Mouse (Mus musculus) CH12.LX (cell line): Measurements from ENCODE around the gene Nop53. TPM values are rescaled to one million over a fixed set of nuclear protein-coding genes. Genes with fewer than 3 reads are reported as not detected.

Source experiments
- DNase-seq: peaks from one replicate; pipeline ENCODE4 v3.0.0-alpha.2; 2013; ENCODE audit errors: extremely low read depth
- H3K27ac ChIP-seq: 2 replicates; pipeline ENCODE4 v1.5.1; 2012; ENCODE audit warnings: low read depth, mild to moderate bottlenecking, control low read depth, moderate library complexity; ENCODE audit not compliant: insufficient read depth
- H3K27me3 ChIP-seq: replicated peaks from 2 replicates; pipeline ENCODE3; 2012; ENCODE audit warnings: inconsistent platforms
- H3K36me3 ChIP-seq, 2 experiments: replicated peaks in 1 of 2; 2 replicates each; pipeline versions ENCODE3 to v1.6.1; 2012; ENCODE audit warnings: inconsistent platforms in 1 of 2, low read length in 1 of 2, mild to moderate bottlenecking in 1 of 2, mixed read lengths in 1 of 2, moderate library complexity in 1 of 2; ENCODE audit not compliant: control insufficient read depth in 1 of 2, insufficient read depth in 1 of 2
- H3K4me1 ChIP-seq, 2 experiments: 2 replicates each; pipeline ENCODE4 v1.6.1; 2012; ENCODE audit warnings: inconsistent platforms in 1 of 2, moderate library complexity in 1 of 2; ENCODE audit not compliant: insufficient read depth in 2 of 2, control insufficient read depth in 1 of 2
- H3K4me2 ChIP-seq: 2 replicates; pipeline ENCODE4 v1.6.1; 2012; ENCODE audit warnings: low read depth, mild to moderate bottlenecking, control low read depth; ENCODE audit not compliant: poor library complexity, insufficient read depth, severe bottlenecking
- H3K4me3 ChIP-seq, 3 experiments: fragments of 150-350 bp in 1 of 3; sonication (generic) in 1 of 3; replicated peaks in 1 of 3; 2 replicates each; pipeline versions ENCODE3 to v1.5.1; 2011 to 2012; ENCODE audit warnings: low read depth in 2 of 3, low read length in 2 of 3, mild to moderate bottlenecking in 2 of 3, moderate library complexity in 2 of 3, control low read depth in 1 of 3, improper control_type of control experiment in 1 of 3, inconsistent platforms in 1 of 3, mixed read lengths in 1 of 3; ENCODE audit not compliant: poor library complexity in 1 of 3
- H3K79me2 ChIP-seq: replicated peaks from 2 replicates; pipeline ENCODE4 v1.6.1; 2012; ENCODE audit warnings: mild to moderate bottlenecking, moderate library complexity; ENCODE audit not compliant: control insufficient read depth, poor library complexity, insufficient read depth, severe bottlenecking; ENCODE audit errors: extremely low read depth
- H3K9ac ChIP-seq: 2 replicates; pipeline ENCODE4 v1.6.1; 2012; ENCODE audit warnings: low read depth, mild to moderate bottlenecking, control low read depth, moderate library complexity; ENCODE audit not compliant: insufficient read depth
- H3K9me3 ChIP-seq: replicated peaks from 2 replicates; pipeline ENCODE3; 2012; ENCODE audit warnings: low read length, inconsistent platforms, mixed read lengths
- BHLHE40 ChIP-seq: IDR thresholded peaks from 2 replicates; pipeline ENCODE4 v1.6.1; 2011; ENCODE audit warnings: mild to moderate bottlenecking, low read depth, low read length, improper control_type of control experiment
- CHD1 ChIP-seq: IDR thresholded peaks from 2 replicates; pipeline ENCODE4 v1.6.1; 2012; ENCODE audit warnings: low read depth, low read length, improper control_type of control experiment, inconsistent platforms
- CHD2 ChIP-seq: IDR thresholded peaks from 2 replicates; pipeline ENCODE4 v1.6.1; 2011; ENCODE audit warnings: low read length, improper control_type of control experiment
- CTCF ChIP-seq, 2 experiments: IDR thresholded peaks in 1 of 2; conservative IDR thresholded peaks in 1 of 2; 2 replicates each; pipeline ENCODE4 v1.5.1; 2011 to 2012; ENCODE audit warnings: low read depth in 2 of 2, low read length in 2 of 2, improper control_type of control experiment in 1 of 2, inconsistent platforms in 1 of 2, mild to moderate bottlenecking in 1 of 2, moderate library complexity in 1 of 2
- E2F4 ChIP-seq: IDR thresholded peaks from 2 replicates; pipeline ENCODE4 v1.6.1; 2011; ENCODE audit warnings: low read depth, low read length, improper control_type of control experiment; ENCODE audit not compliant: insufficient replicate concordance
- ELF1 ChIP-seq: IDR thresholded peaks from 2 replicates; pipeline ENCODE4 v1.6.1; 2014; ENCODE audit warnings: low read depth, mild to moderate bottlenecking, inconsistent platforms, low read length, improper control_type of control experiment
- EP300 ChIP-seq: IDR thresholded peaks from 2 replicates; pipeline ENCODE4 v1.6.1; 2011; ENCODE audit warnings: low read length, improper control_type of control experiment
- ETS1 ChIP-seq: conservative IDR thresholded peaks from 2 replicates; pipeline ENCODE4 v1.6.1; 2012; ENCODE audit warnings: low read depth, mild to moderate bottlenecking, inconsistent platforms, low read length, improper control_type of control experiment, moderate library complexity
- IRF4 ChIP-seq: IDR thresholded peaks from 2 replicates; pipeline ENCODE4 v1.6.1; 2014; ENCODE audit warnings: low read depth, mild to moderate bottlenecking, inconsistent platforms, low read length, improper control_type of control experiment
- JUN ChIP-seq: IDR thresholded peaks from 2 replicates; pipeline ENCODE4 v1.6.1; 2011; ENCODE audit warnings: low read depth, mild to moderate bottlenecking, low read length, improper control_type of control experiment, moderate library complexity; ENCODE audit not compliant: insufficient read depth
- KAT2A ChIP-seq: IDR thresholded peaks from 2 replicates; pipeline ENCODE4 v1.6.1; 2012; ENCODE audit warnings: low read length, improper control_type of control experiment, inconsistent platforms; ENCODE audit not compliant: insufficient replicate concordance
- MAX ChIP-seq: IDR thresholded peaks from 2 replicates; pipeline ENCODE4 v1.6.1; 2011; ENCODE audit warnings: low read length, improper control_type of control experiment
- MAZ ChIP-seq: IDR thresholded peaks from 2 replicates; pipeline ENCODE4 v1.6.1; 2012; ENCODE audit warnings: low read depth, mild to moderate bottlenecking, inconsistent platforms, low read length, improper control_type of control experiment, moderate library complexity
- MEF2A ChIP-seq: IDR thresholded peaks from 2 replicates; pipeline ENCODE4 v1.6.1; 2014; ENCODE audit warnings: low read depth, mild to moderate bottlenecking, inconsistent platforms, low read length, improper control_type of control experiment, borderline replicate concordance
- MYC ChIP-seq: IDR thresholded peaks from 2 replicates; pipeline ENCODE4 v1.6.1; 2011; ENCODE audit warnings: low read depth, mild to moderate bottlenecking, improper control_type of control experiment, low read length
- NELFE ChIP-seq: IDR thresholded peaks from 2 replicates; pipeline ENCODE4 v1.6.1; 2011; ENCODE audit warnings: low read depth, low read length, improper control_type of control experiment
- NRF1 ChIP-seq: IDR thresholded peaks from 2 replicates; pipeline ENCODE4 v1.6.1; 2014; ENCODE audit warnings: low read depth, mild to moderate bottlenecking, inconsistent platforms, low read length, improper control_type of control experiment, moderate library complexity
- PAX5 ChIP-seq: IDR thresholded peaks from 2 replicates; pipeline ENCODE4 v1.6.1; 2012; ENCODE audit warnings: low read length, inconsistent platforms, mixed read lengths
- POLR2A ChIP-seq: IDR thresholded peaks from 2 replicates; pipeline ENCODE4 v1.6.1; 2011; ENCODE audit warnings: low read depth, mild to moderate bottlenecking, improper control_type of control experiment, low read length
- POLR2AphosphoS2 ChIP-seq: IDR thresholded peaks from 2 replicates; pipeline ENCODE4 v1.6.1; 2011; ENCODE audit warnings: low read depth, low read length, improper control_type of control experiment
- RAD21 ChIP-seq: IDR thresholded peaks from 2 replicates; pipeline ENCODE4 v1.6.1; 2011; ENCODE audit warnings: low read depth, mild to moderate bottlenecking, low read length, improper control_type of control experiment, moderate library complexity
- SMC3 ChIP-seq: IDR thresholded peaks from 2 replicates; pipeline ENCODE4 v1.6.1; 2011; ENCODE audit warnings: low read depth, low read length, improper control_type of control experiment
- TBP ChIP-seq: conservative IDR thresholded peaks from 2 replicates; pipeline ENCODE4 v1.6.1; 2011; ENCODE audit warnings: low read depth, low read length, improper control_type of control experiment
- UBTF ChIP-seq: IDR thresholded peaks from 2 replicates; pipeline ENCODE4 v1.6.1; 2012; ENCODE audit warnings: low read depth, mild to moderate bottlenecking, inconsistent platforms, low read length, improper control_type of control experiment, moderate library complexity
- USF2 ChIP-seq: conservative IDR thresholded peaks from 2 replicates; pipeline ENCODE4 v1.6.1; 2011; ENCODE audit warnings: low read depth, low read length, improper control_type of control experiment
- ZKSCAN1 ChIP-seq: IDR thresholded peaks from 2 replicates; pipeline ENCODE4 v1.6.1; 2012; ENCODE audit warnings: low read depth, inconsistent platforms, low read length, improper control_type of control experiment, borderline replicate concordance
- ZNF384 ChIP-seq: IDR thresholded peaks from 2 replicates; pipeline ENCODE4 v1.6.1; 2012; ENCODE audit warnings: low read depth, low read length, improper control_type of control experiment, inconsistent platforms
- dilution Hi-C: fragments of 300-500 bp; cut with MboI; formaldehyde crosslinking; loops from 2 replicates; pipeline ENCODE4 v1.14.3; 2020; ENCODE audit warnings: low sequenced_read_pairs; ENCODE audit not compliant: extremely low pct_unique_long_range_greater_than_20kb, extremely low pct_ligation_motif_present
- in situ Hi-C: fragments of 300-500 bp; cut with MboI; formaldehyde crosslinking; loops from 3 replicates; pipeline ENCODE4 v1.14.3; 2019; ENCODE audit warnings: low sequenced_read_pairs, low pct_ligation_motif_present, low pct_unique_long_range_greater_than_20kb, mixed read lengths
- polyA plus RNA-seq: library from polyadenylated mRNA; unstranded; fragments of >175 nt; gene quantifications from 2 replicates; pipeline ENCODE4 v1.2.1, GENCODE M21; 2012; ENCODE audit warnings: low read depth; ENCODE audit not compliant: insufficient read length
- total RNA-seq, 2 experiments: library from RNA; depleted of rRNA; stranded (reverse); fragments of 300-350 nt in 1 of 2; fragments of >200 nt in 1 of 2; gene quantifications; 2 replicates each; pipeline ENCODE4 v1.2.3; 2012 to 2014

The Nop53 gene
- total and polyA plus RNA-seq, 3 experiments, result 199 to 310 (median 291) TPM

DNA sequence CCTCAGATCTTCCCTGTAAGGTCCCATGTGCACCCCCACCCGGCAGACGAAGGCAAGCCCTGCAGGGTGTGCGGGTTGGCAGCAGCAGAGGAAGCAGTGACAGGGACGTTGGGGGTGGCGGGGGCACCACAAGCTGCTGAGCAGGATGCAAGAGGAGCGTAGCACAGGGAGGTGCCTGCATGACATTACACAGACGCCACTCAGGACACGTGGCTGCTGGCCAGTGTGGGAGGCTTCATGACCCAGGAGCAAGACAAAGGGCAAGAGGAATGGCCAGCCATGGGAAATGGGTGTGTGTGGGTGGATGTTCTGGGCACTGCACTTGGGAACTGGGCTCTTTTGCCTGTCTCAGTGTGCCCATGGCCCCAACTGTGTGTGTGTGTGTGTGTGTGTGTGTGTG is 34.4 kb upstream of the Nop53 start:
- in situ Hi-C loops, result loop anchor here (5.0 to 10.0 kb wide), 2 partner anchors 67 to 155 kb away; partner anchors contain the start of gene Bicra
- Histone ChIP-seq H3K4me3 (no peak overlapping the region), H3K27ac (no peak overlapping the region), H3K36me3 (peaks cover 48 to 90% of the 10 kb centered on the region in 2 experiments), H3K4me2 (no peak overlapping the region), H3K27me3 (no peaks in the 10 kb centered on the region), H3K4me1 (peaks cover 0 to 7% of the 10 kb centered on the region in 2 experiments; a peak in 1 of 4 replicates), H3K9ac (no peak overlapping the region), H3K79me2 (no peaks in the 10 kb centered on the region), H3K9me3 (no peaks in the 10 kb centered on the region)
- dilution Hi-C loops, result no loop called here
- no peak for DNase-seq
- no peak for TF ChIP-seq CHD2
- TF ChIP-seq ELF1, result no peak
- no peak for TF ChIP-seq ZKSCAN1
- TF ChIP-seq UBTF, result no peak
- no peak for TF ChIP-seq ZNF384
- TF ChIP-seq NELFE, result no peak
- TF ChIP-seq MAZ, result no peak
- no peak for TF ChIP-seq JUN
- TF ChIP-seq POLR2A, result no peak
- TF ChIP-seq MEF2A, result no peak
- no peak for TF ChIP-seq EP300
- no peak for TF ChIP-seq POLR2AphosphoS2
- no peak for TF ChIP-seq CHD1
- no peak for TF ChIP-seq TBP
- TF ChIP-seq NRF1, result no peak

- peak; percentile 35 for DNase-seq
- dilution Hi-C loops, result no loop called here
Measured at GRCm38 (mm10) chr7:15975904-15976303, 30.0 kb upstream of the Nop53 start.

More at GRCm38 (mm10) chr7:15975904-15976303, 30.0 kb upstream of the Nop53 start:
- H3K36me3 ChIP-seq, result peaks cover 71 to 93% of the 10 kb centered on the region in 2 experiments
- no peak overlapping the region for H3K27ac ChIP-seq
- H3K4me1 ChIP-seq, result peaks cover 0 to 5% of the 10 kb centered on the region in 2 experiments; a peak in 1 of 4 replicates
- H3K4me3 ChIP-seq, result no peak overlapping the region
- H3K27me3 ChIP-seq, result no peaks in the 10 kb centered on the region
- in situ Hi-C loops, result no loop called here
- no peak overlapping the region for H3K9ac ChIP-seq
- no peaks in the 10 kb centered on the region for H3K79me2 ChIP-seq
- H3K4me2 ChIP-seq, result no peak overlapping the region
- H3K9me3 ChIP-seq, result no peaks in the 10 kb centered on the region
- TF ChIP-seq MEF2A, result no peak
- no peak for TF ChIP-seq ZKSCAN1
- no peak for TF ChIP-seq NRF1
- no peak for TF ChIP-seq BHLHE40
- no peak for TF ChIP-seq MYC
- TF ChIP-seq ETS1, result no peak
- TF ChIP-seq USF2, result no peak
- TF ChIP-seq E2F4, result no peak
- TF ChIP-seq RAD21, result peak; percentile 59
- peak; percentile 58 for TF ChIP-seq SMC3
- no peak for TF ChIP-seq TBP
- TF ChIP-seq KAT2A, result no peak
- no peak for TF ChIP-seq PAX5
- no peak for TF ChIP-seq MAZ
- TF ChIP-seq CTCF (conservative IDR thresholded peaks at IDR 0.05 in 1 of 2, IDR thresholded peaks at IDR 0.05 in 1 of 2; ENCODE audit: low read depth in 2 of 2, low read length in 2 of 2), result peak; percentile 78 to 87
- no peak for TF ChIP-seq MAX
- no peak for TF ChIP-seq IRF4
